Mouse (Mus musculus): Measurements from ENCODE around the gene Ift88.

Gene Ift88

DNA sequence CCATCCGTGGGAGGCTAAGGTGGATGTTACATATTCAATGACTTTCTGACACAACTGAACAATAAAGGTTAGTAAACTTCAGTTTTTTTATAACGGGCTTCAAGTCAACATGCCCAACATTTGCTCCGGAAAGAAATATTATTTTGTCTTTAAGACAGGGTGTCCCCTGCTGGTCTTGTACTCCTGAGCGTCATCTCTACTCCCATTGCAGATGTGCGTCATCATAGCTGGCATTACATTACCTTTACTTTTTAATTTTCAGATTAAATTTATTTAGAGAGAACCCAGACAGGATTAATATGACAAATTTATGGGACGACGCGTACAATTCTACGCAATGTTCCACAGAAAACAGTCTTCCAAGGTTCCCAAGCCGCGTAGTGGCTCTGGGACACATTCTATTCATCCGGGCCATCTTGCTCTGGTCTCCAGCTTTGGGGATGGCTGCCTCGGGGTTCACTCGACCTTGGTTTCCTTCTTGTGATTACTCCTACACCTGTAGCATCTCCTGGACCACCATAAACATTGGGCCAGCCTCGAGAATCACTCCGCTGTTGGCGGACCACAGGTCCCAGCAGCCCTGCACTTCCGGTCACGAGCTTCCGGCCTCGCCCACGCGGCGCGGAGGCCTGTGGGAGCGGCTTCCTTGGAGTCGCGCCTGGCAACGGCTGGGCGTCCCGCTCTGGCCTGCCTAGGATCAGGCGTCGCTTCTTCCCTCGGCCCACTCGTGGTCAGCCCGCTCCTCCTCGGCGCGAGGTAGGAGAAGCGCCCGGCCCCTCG is at the start of gene Ift88:
Ift88 (plus strand) TSS at position 631 of the 780 bp plus-strand sequence.
- DNase-seq (ENCODE audit: low spot score) = peak; percentile 95

DNA sequence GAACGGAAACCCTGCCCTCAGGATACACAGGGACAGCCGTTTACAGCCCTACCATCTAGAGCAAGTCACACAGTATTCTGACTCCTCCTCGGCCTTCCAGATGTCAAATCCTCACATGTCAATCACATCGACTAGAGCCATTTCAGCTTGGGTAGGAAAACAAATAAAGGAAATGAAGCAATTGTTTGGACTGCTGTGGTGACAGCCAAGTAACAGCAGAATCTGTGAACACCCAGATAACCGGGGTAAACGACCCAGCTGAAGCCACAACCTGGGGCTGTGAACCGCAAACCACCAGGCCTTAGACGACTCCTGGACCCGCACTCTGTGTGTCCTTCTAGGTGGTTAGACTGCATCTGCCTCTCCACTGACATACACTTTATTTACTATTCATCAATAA is 48.7 kb upstream of the Ift88 start:
- no peak for DNase-seq (ENCODE audit: low spot score)

DNA sequence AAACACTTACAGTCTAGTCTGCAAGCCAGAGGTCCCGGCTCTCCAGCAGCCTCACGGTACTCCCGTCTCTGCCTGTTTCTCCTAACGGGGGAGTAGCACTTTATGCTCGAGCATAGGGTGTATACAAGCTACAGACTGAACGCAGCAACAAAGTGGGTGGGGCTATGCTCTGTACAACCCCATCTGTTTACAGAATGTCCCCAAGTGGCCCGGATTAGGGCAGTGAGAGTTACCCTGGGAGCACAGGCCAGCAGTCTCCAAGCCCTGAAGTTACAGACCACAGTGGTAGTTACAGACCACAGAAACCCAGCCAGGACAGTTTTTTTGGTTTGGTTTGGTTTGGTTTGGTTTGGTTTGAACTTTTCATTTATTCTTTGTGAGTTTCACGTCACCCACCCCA is 47.8 kb upstream of the Ift88 start:
- DNase-seq (ENCODE audit: low spot score) = no peak

DNA sequence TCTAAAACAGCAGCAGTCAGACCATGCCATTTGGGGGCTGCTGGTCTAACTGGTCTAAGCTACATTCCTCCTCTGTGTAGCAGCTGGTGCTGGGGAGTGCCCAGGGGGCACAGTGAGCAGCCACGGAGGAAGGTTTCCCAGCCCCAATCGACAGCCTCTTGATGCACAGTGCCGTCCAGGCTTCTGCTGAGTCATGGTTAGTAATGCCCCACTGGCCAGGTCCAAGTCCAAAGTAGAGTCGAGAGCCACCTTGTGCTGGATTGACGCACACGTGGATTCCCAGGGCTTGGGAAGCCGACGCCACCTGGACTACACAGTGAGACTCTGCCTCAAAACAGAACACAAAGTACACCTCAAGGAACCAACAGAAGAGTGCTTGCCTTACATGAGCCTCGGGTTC is 46.9 kb upstream of the Ift88 start:
- DNase-seq (ENCODE audit: low spot score) = no peak

DNA sequence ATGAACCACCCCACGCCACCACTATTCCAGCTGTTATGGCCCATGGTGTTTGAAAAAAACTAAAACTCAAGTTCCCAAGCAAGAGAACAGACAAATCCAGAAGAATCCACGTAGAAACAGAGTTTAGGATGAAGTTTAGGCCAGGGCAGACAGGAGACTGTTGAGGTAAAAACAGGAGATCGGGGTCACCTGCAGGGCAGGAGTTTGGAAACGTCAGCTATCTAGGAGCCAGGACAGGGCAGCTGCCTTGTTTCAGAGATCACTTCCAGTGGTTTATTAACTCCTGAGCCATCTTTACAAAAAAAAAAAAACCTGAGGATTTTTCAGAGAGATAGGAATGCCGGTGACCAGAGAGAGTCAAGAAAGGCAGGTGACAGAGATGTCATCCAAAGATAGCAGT is 46.3 kb upstream of the Ift88 start:
- DNase-seq (ENCODE audit: low spot score) = no peak

DNA sequence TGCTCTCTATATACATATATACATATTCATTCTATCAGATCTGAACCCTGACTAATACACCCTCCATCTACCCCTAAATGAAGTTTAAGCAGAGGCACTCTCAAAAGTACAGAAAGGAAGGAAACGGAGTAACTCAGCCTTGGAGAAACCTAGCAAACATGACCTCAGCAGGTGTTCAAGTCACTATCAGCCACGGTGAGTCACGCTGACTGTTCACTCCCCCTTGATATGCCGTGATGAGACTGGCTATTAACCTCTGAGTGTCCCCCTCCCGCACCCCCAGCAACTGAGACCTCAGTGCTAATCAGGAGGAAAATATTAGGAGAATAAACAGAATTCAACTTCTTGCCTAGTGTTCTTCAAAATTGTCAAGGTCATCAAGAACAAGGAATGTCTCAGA is 38.2 kb upstream of the Ift88 start:
- DNase-seq (ENCODE audit: low spot score) = no peak

DNA sequence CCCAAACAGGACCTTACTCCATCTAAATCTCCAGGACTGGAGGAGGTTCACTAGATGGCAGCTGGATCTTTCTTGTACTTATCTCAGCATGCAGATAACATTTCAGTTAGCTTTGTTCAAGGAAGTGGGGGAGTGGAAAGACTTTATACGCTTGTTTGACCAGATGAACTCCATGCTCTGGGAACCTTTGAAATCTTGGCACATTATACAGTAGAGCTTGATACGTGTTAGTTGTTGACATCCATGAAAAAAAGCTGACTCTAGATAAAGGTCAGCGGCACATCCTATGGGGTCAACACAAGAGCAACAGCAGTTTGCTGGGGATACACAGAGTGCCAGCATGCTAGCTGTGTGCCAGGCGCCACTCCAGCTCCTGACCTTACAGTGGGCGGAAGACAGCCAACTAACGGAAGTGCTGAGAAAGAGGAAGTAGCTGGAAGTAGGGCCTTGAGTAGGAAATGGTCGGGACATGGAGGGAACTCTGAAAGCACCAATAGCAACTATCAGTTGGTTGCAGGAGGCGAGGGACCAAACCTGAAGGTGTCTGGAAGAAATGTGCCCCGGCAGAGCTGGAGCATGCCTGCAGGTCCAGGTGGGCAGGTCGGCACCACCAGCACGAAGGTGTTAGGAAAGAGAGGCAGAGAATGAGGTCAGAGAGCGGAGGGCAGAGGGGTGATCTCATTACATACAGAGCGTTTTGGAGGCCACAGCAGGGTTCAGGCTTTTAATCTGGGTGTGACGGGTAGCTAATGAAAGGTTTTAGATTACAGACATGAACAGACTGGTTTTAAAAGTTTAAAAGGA is 36.9 kb upstream of the Ift88 start:
- DNase-seq (ENCODE audit: low spot score) = peak; percentile 21

DNA sequence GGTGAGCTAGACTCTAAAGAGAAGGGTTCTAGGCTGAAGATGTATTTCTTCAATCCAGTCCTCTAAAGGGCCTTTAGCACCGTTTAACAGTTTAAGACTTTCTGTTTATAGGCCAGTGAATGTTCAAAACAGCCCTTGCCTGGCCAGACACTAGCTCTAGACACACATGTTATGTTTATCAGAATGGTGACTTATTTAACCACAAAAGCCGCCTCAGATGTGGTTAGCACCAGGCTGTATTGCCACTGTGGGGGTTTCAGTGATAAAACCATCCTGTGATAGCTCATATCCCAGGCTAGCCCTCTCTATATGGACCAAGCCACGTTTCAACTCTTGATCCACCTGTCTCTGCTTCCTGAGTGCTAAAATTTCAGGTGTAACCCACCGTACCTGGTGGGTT is 32.2 kb upstream of the Ift88 start:
- no peak for DNase-seq (ENCODE audit: low spot score)

DNA sequence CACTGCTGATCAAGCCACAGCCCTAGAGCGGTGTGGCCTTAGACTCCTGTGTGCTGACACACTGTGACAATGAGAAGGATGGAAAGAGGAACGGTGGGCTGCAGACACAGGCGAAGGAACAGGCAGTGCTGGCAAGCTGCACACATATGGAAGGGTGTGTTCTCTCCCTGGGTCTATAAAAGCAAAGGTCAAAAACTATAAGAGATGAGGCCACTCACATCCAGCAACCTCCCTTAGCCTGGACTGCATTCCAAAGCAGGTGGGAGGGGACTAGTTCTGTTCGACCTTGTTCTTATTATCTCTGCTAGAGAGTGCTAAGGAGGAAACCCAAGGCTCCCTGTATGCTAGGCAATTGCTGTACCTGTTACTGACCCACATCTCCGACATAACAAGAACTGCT is 31.6 kb upstream of the Ift88 start:
- no peak for DNase-seq (ENCODE audit: low spot score)

DNA sequence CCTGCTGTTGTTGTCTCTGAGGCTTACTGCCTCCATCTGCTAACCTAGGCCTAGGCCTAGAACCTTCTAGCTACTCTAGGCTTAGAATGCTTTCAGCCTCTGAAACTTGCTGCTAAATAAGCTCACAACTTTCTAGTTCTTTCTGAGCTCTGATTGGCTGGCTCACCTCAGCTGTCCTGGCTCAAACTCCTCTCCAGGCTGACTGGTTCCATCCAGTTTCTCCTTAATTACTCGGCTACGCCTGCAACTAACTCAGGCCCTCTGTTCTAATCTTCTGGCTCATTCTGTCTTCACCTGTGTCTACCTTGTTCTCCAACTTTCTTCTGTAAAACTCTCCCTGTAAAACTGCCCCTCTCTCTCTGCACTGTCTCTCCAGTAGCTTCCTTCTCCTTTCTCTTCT is 28.4 kb upstream of the Ift88 start:
- DNase-seq (ENCODE audit: low spot score) = no peak

DNA sequence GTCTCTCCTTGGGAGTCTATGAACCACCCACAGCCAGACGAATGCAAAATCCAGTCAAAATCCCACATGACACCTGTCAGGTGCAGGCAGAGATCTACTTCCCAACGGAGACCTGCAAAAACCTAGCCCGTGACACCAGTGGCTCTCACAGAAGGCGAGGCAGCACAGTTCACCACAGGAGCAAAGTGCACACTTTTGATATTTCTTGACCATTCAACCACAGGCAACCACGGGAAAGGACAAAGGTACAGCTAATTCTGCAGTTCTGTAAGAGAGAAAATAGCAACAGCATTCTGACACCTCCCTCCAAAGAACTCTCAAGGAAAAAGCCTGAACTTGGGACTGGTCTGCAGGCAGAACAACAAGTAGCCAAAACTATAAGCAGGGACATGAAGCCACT is 26.6 kb upstream of the Ift88 start:
- no peak for DNase-seq (ENCODE audit: low spot score)

DNA sequence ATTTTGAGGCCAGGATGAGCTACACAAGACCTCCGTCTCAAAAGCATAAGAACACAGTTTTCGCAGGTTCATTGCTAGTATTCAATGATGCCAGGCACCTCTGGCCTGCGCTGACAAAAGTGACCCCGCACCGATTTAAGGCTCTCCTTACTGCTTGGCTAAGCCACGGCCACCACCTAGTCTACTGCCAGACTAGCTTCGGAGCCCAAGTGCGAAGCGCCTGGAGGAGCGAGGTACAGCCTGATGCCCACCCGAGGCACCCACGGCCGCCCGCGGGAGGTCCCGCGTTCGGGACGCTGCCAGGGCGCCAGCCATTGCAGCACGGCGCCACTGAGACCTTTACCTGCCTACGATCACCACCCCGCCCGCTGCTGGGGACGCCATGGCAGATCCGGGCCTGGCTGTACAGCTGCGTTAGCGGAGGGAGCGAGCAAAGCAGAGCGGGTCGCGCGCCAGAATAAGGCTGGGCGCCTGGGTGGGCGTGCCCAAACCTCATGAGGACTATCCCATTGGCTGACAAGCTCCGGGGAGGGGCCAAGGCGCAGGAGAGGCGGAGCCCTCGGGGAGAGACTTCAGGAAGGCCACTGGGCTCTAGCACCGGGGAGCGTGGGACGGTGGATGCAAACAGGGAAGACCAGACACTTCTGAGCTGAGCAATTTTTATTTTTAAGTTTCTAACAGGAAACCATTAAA is 25.7 kb upstream of the Ift88 start, which contains the start of gene Cryl1:
Cryl1 (minus strand) TSS at position 465 of the 693 bp plus-strand sequence.
- peak; percentile 95 for DNase-seq (ENCODE audit: low spot score)

DNA sequence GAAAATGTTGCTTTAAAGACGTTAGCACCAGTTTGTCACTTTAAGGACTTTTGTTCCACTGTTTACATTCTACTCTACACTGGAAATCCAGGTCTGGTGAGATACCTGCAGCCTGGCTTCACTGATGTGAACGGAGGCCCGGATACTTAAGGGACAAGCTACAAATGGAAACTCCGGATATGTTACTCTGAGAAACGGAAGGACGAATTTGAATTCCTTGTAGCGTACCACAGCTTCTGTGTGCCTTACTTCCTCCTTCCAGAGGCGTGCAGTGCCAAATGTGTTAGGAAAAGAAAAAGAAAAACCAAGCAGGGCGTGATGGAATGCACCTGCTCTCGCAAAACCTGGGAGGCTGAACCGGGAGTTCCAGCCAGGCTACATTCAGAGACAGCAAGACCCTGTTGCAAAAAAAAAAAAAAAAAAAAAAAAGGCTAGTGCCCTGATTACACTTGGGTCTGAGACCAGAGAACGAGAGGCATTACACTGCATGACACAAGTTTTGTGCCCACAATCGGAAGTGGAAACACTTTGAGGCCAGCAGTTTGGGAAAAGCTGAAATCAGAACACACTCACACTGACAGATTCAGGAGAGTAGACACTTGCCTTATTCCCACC is 24.9 kb upstream of the Ift88 start:
- DNase-seq (ENCODE audit: low spot score) = no peak

DNA sequence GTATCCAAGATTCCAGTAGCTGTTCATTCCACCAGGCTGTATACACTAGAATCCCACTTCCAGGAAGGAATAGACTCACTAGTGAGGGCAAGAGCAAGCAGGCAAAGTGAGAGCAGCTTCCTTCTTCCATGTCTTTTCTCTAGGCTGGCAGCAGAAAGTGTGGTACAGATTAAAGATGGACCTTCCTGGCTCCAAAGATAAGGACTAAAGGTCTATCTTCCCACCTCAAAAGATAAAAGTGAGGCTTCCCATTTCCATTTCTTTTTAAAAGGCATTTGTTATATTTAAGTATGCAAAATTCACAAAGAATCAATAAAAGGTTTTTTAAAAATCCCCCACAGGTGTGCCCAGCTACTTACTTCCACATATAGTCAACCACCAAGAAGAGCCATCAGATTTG is 21.0 kb upstream of the Ift88 start:
- DNase-seq (ENCODE audit: low spot score) = no peak

DNA sequence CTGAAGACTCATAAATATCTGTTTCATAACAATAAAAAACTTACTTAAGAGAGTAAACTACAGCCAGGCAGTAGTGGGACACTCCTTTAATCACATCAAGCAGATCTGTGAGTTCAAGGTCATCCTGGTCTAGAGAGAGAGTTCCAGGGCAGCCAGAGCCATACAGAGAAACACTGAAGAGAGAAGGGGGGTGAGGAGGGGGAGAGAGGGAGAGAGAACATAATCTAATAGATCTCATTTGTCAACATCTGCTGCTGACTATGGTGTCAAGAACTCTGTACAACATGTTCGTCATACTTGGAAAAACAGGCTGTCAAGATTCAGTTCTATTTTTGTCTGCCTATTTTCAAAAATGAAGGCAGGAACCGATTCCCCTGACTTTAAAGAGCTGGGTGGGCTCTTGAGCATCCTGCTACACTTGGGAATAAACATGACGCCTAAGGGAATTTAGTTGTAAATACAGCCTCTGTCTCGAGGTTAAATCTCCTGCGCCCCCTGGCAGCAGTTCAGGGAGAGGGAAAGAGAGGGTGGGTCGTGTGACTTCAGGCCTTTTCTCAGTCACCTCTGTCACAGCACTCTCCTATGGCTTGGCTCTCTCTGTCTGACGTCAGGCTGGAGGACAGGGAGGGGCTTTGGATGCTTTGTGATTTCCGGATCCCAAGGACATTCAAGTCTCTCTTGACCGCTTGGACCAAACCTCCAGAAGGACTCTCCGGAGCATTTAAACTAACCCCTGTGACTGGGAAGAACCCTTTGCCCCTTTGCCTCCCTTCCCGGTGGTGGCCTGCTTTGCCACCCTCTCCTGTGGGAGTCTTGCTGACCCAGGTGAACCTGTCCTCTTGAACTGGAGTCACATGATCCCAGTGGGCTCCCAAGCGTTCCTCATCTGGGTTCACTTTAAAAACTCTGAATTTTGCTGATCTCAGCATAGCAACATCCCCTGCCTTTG is 16.5 kb upstream of the Ift88 start:
- peak; percentile 29 for DNase-seq (ENCODE audit: low spot score)

DNA sequence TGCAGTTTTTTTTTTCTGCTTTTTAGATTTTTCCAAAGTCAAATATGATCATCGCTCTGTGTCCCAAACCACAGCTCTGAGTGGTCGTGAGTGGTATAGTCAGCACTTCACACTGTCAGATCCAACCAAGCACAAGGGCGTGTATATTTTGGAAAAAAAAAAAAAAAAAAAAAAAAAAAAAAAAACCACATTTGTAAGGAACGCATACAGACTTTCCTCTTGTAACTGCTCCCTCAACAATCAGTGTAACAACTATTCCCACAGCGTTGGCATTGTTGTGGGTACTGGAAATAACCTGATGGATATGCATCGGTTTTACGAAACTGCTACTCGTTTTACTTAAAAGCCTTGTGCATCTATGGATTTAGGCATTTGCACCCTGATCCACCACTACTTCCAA is 15.8 kb upstream of the Ift88 start:
- DNase-seq (ENCODE audit: low spot score) = no peak

DNA sequence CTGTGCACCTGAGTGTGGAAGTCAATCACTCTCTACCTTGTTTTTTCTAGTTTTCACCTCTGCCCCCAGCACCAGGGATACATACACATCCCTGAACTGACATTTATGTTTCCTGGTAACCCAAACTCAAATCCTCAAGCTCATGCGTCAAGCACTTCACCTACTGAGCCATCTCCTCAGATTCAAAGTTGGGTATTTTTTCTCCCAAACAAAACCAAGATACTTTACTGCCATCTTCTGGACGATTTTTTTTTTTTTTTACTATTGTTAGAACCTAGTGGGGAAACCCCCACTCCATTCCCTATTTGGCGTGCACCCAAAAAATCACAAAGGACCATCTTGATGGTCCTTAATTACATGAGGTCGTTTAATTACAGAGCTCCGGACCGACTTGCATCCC is 14.8 kb upstream of the Ift88 start:
- DNase-seq (ENCODE audit: low spot score) = no peak

DNA sequence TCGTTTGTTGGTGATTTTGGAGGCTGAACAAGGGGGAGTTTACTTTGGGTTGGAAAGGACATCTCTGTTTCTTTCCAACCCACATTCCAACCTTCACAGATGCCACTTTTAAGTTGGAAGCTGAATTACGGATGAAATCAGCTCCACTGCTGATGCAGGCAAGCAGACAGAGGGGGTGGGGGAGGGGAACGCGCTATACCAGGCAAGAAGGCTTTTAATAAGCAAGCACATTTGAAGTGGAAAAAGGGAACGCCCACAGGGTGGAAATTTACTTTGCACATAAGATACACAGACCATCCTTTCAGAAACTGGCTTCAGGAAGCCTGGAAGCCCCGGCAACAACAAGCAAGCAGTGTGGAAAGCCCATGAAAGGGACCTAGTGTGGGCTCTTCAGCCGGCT is 11.7 kb upstream of the Ift88 start:
- DNase-seq (ENCODE audit: low spot score) = no peak

DNA sequence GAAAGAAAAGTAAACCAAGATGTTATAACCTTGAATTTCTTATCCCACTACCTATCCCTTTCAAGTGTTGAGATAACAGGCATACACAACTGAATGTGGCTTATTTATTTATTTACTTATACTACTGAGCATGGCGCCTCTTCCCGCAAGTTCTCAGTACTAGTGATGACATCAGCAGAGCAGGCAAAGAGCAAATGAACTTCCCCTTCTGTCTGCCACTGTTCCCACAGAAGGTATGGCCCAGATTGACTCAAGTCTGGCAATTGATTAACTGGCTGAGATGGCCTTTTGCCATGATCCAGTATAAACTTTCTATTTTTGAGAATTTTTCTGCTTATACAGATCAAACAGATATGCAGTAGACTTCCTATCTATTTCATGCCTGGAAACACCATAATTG is 6.7 kb upstream of the Ift88 start:
- no peak for DNase-seq (ENCODE audit: low spot score)

DNA sequence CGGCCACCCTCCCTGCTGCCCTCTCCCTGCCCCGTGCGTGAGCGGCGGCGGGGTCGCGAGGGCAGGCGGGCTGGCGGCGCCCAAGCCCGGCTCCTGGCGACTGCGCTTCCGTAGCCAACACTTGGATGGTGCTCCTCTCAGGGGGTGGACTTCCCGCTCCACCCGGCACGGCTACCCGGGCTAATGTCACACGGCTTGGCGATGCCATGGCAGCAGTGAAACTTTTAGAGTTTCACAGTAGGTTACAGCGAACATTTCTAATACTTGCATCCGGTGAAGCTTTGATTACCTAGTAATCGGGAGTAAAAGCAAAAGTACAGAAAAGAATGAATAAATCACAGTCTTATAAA is 325 bp downstream of the Ift88 start:
- DNase-seq (ENCODE audit: low spot score) = no peak

DNA sequence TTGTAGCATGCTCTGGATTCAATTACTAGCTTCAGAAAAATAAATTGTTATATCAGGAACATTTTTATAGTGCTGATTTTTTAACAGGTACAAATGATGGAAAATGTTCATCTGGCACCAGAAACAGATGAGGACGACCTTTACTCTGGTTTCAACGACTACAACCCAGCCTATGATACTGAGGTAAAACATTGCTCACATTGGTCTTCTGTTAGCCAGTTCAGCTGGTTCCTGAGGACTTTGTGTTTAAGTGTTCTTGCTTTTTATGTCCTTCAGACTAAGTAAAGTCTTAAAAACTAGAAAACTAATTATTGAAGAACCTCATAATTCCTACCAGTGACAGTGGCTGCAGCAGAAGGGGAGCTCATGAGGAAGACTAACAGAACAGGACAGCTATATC is 6.6 kb downstream of the Ift88 start:
- DNase-seq (ENCODE audit: low spot score) = no peak

Measured in layer of hippocampus, adult 11-12 months (tissue).